Mouse (Mus musculus) forelimb bud, embryonic 11.5 days (tissue): ENCODE measurements around the gene Pomgnt2.
"Not testable (repeated sequence)": the region's sequence is repeated elsewhere in the genome, so short reads cannot be mapped to it uniquely, and the experiment has no call there.

ENCODE experiments used
- DNase-seq: peaks from one replicate; pipeline ENCODE4 v3.0.0-alpha.2; 2012; ENCODE audit warnings: low read depth, low spot score

Gene Pomgnt2

GRCm38 (mm10) chr9:121997010-121997409 is at the start of gene Pomgnt2:
Gene Pomgnt2 (minus strand): TSS chr9:121997110.
- DNase-seq = no peak

GRCm38 (mm10) chr9:122039848-122040247 is 42.9 kb upstream of the Pomgnt2 start:
- DNase-seq = no peak

GRCm38 (mm10) chr9:122038631-122039030 is 41.7 kb upstream of the Pomgnt2 start:
- no peak for DNase-seq

GRCm38 (mm10) chr9:122036496-122037054 is 39.7 kb upstream of the Pomgnt2 start:
- DNase-seq = no peak

GRCm38 (mm10) chr9:122035807-122036206 is 38.9 kb upstream of the Pomgnt2 start:
- DNase-seq = no peak

GRCm38 (mm10) chr9:122034949-122035348 is 38.0 kb upstream of the Pomgnt2 start:
- DNase-seq = no peak

GRCm38 (mm10) chr9:122032071-122032470 is 35.2 kb upstream of the Pomgnt2 start:
- no peak for DNase-seq

GRCm38 (mm10) chr9:122030706-122031105 is 33.8 kb upstream of the Pomgnt2 start:
- DNase-seq = no peak

- DNase-seq = no peak
These were observed 32.9 kb upstream of the Pomgnt2 start for GRCm38 (mm10) chr9:122029765-122030164.

- no peak for DNase-seq
These were observed 31.2 kb upstream of the Pomgnt2 start for GRCm38 (mm10) chr9:122027914-122028745.

- DNase-seq = peak; percentile 17
These were observed 30.4 kb upstream of the Pomgnt2 start for GRCm38 (mm10) chr9:122027081-122027913.

- DNase-seq = no peak
These were observed 29.1 kb upstream of the Pomgnt2 start for GRCm38 (mm10) chr9:122025855-122026590.

GRCm38 (mm10) chr9:122024419-122024818 is 27.5 kb upstream of the Pomgnt2 start:
- no peak for DNase-seq

GRCm38 (mm10) chr9:122023873-122024272 is 27.0 kb upstream of the Pomgnt2 start:
- no peak for DNase-seq

- no peak for DNase-seq
These were observed 25.9 kb upstream of the Pomgnt2 start for GRCm38 (mm10) chr9:122022776-122023175.

GRCm38 (mm10) chr9:122021581-122021980 is 24.7 kb upstream of the Pomgnt2 start:
- DNase-seq = no peak

GRCm38 (mm10) chr9:122021171-122021570 is 24.3 kb upstream of the Pomgnt2 start:
- DNase-seq = not testable (repeated sequence)

- DNase-seq = no peak
These were observed 23.4 kb upstream of the Pomgnt2 start for GRCm38 (mm10) chr9:122020321-122020720.

GRCm38 (mm10) chr9:122018782-122019395 is 22.0 kb upstream of the Pomgnt2 start:
- peak; percentile 55 for DNase-seq

- no peak for DNase-seq
These were observed 21.2 kb upstream of the Pomgnt2 start for GRCm38 (mm10) chr9:122018079-122018478.

GRCm38 (mm10) chr9:122014241-122014667 is 17.3 kb upstream of the Pomgnt2 start:
- DNase-seq = peak; percentile 72
